Mouse (Mus musculus): ENCODE measurements around the gene Capn9.

DNA sequence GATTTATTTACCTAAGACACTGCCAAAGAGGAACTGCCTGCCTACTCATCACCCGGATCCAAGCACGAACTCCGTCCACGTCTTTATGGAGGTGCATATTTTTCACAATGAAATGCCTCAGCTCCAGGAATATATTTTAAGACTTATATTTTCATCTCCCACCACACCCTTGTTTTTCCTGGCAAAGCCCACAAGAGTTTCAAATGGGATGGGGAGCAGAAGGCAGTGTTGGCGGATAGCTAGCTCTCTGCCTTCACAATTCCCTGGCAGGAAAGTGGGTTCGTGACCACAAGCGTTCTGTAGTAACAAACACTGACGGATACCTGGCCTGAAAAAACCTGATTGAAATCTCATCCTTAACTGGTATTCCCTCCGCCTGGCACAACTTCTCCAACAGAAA, 85.9 kb downstream of the Capn9 start:
- TF ChIP-seq CTCF (IDR thresholded peaks at IDR 0.05; ENCODE audit: insufficient read depth, low read length) (no peak), POLR2A (IDR thresholded peaks at IDR 0.05; ENCODE audit: borderline replicate concordance, extremely low read depth, low read depth, low read length) (no peak)

All from lung, adult 2 months (tissue).